Mouse (Mus musculus): ENCODE results near the gene Mettl14.

Mettl14 gene

GRCm38 (mm10) chr3:123320341-123320740 is 65.6 kb downstream of the Mettl14 start:
- DNase-seq (ENCODE audit: low spot score) = no peak

All from left cerebral cortex, adult 11 months (tissue).